Mouse (Mus musculus): ENCODE data around the gene Cysltr2. TPM values are rescaled to one million over a fixed set of nuclear protein-coding genes. Genes with fewer than 3 reads are reported as not detected.

Gene Cysltr2
- polyA plus RNA-seq, 2 experiments = 0.34 TPM; not detected in 1

DNA sequence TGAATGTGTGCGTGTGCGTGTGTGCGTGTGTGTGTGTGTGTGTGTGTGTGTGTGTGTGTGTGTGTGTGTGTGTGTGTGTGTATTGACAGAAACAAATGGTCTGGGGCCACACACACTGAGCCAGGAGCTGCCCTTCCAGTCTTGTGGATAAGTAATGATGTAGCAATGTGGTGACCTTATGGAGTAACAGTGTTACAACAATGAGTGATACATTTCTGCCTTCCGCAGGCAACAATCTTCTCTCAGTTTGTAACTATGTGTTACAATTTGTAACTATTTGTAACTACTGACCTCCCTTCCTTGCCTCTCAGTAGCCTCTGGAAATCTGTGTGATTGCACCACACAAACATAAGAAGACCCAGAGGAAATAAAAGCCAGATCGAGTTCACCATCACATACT is 38.3 kb upstream of the Cysltr2 start:
- no peak overlapping the region for H3K27ac ChIP-seq (replicated peaks; ENCODE audit: low read depth, low read length)
- H3K36me3 ChIP-seq (ENCODE audit: control insufficient read depth, insufficient read depth, low read length) = no peaks in the 10 kb centered on the region
- H3K9me3 ChIP-seq (ENCODE audit: control insufficient read depth, low read length) = no peaks in the 10 kb centered on the region
- no peak overlapping the region for H3K4me2 ChIP-seq (replicated peaks; ENCODE audit: low read depth, low read length, severe bottlenecking)
- H3K27me3 ChIP-seq (ENCODE audit: control insufficient read depth, insufficient read depth, low read length) = no peaks in the 10 kb centered on the region
- whole genome bisulfite sequencing = 88% methylated on average over 5 of the region's 5 CpGs
- no peak for DNase-seq (ENCODE audit: low spot score)
- no peak for ATAC-seq (ENCODE audit: low FRiP score, low read depth)
- no peak overlapping the region for H3K4me3 ChIP-seq (replicated peaks; ENCODE audit: low read length)
- H3K4me1 ChIP-seq (ENCODE audit: control insufficient read depth, insufficient read depth, low read length) = no peaks in the 10 kb centered on the region
- TF ChIP-seq POLR2A (IDR thresholded peaks at IDR 0.05; ENCODE audit: borderline replicate concordance, extremely low read depth, insufficient read depth, insufficient read length) = no peak
- no peak overlapping the region for H3K9ac ChIP-seq (ENCODE audit: low read depth, low read length, severe bottlenecking)

DNA sequence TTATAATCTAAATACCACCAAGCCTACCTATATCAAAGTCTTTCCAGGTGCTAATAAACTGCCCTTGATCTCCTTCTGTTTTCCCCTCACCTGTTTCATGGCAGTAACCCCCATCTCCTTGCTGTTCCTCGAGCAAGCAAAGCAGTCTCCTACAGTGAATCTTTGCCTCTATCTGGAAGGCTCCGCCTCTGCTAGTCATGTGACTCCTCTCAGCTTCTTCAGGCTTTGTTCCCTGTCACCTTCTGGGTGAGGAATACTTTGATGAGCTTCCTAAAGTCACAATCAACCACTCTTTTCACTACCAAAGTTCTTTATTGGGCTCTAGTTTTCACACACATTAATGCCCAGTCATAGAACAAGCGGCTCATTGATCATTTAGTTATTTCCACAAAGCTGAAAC is 37.5 kb upstream of the Cysltr2 start:
- Histone ChIP-seq H3K4me1 (ENCODE audit: control insufficient read depth, insufficient read depth, low read length) (no peaks in the 10 kb centered on the region), H3K27me3 (ENCODE audit: control insufficient read depth, insufficient read depth, low read length) (no peaks in the 10 kb centered on the region), H3K9me3 (ENCODE audit: control insufficient read depth, low read length) (no peaks in the 10 kb centered on the region), H3K9ac (ENCODE audit: low read depth, low read length, severe bottlenecking) (no peak overlapping the region), H3K27ac (replicated peaks; ENCODE audit: low read depth, low read length) (no peak overlapping the region), H3K4me3 (replicated peaks; ENCODE audit: low read length) (no peak overlapping the region), H3K4me2 (replicated peaks; ENCODE audit: low read depth, low read length, severe bottlenecking) (no peak overlapping the region), H3K36me3 (ENCODE audit: control insufficient read depth, insufficient read depth, low read length) (no peaks in the 10 kb centered on the region)
- 63% methylated on average over 3 of the region's 3 CpGs for WGBS
- DNase-seq (ENCODE audit: low spot score) (no peak), ATAC-seq (ENCODE audit: low FRiP score, low read depth) (no peak)
- no peak for TF ChIP-seq POLR2A (IDR thresholded peaks at IDR 0.05; ENCODE audit: borderline replicate concordance, extremely low read depth, insufficient read depth, insufficient read length)

DNA sequence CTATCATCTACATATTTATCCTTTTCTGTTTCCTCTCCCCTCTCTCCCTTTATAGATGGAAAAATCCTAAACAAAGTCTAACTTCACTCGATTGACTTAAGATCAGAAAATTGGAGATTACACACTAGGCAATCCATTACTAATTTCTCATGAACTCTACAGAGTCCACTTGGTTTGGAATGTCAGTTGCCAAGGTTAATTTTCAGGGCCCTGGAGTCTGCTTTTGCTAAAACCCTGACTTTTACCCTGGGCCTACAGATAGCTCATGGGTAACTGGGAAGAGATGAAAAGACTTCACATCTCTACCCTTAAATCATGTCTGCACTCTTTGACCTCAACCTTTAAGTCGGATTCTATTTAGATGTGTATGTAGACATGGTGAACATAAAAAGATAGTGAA is 34.6 kb upstream of the Cysltr2 start:
- no peak overlapping the region for H3K4me3 ChIP-seq (replicated peaks; ENCODE audit: low read length)
- H3K9me3 ChIP-seq (ENCODE audit: control insufficient read depth, low read length) = no peaks in the 10 kb centered on the region

DNA sequence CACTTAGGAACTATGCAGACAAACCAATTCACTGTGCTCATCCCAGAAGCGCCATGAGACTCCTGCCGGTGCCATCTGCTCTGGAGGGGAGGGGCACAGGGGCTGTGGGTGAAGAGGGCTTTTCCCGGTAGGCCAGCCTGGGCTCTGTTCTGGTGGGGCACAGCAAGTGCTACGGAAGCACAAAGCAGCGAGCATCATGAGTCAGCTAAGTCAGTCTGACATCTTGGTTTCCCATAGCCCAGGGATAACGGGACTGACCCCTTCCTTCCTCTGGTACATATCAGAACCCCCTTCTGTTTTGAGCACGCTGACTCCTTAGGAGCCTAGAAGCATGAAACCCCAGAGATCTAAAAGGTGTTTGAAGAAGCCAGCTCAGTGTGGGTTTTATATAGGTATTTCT is 15.5 kb upstream of the Cysltr2 start:
- Histone ChIP-seq H3K4me3 (replicated peaks; ENCODE audit: low read length) (no peak overlapping the region), H3K4me2 (replicated peaks; ENCODE audit: low read depth, low read length, severe bottlenecking) (no peak overlapping the region), H3K9ac (ENCODE audit: low read depth, low read length, severe bottlenecking) (no peak overlapping the region), H3K4me1 (ENCODE audit: control insufficient read depth, insufficient read depth, low read length) (no peaks in the 10 kb centered on the region), H3K36me3 (ENCODE audit: control insufficient read depth, insufficient read depth, low read length) (no peaks in the 10 kb centered on the region), H3K27me3 (ENCODE audit: control insufficient read depth, insufficient read depth, low read length) (no peaks in the 10 kb centered on the region), H3K9me3 (ENCODE audit: control insufficient read depth, low read length) (no peaks in the 10 kb centered on the region), H3K27ac (replicated peaks; ENCODE audit: low read depth, low read length) (no peak overlapping the region)
- DNase-seq (ENCODE audit: low spot score) (no peak), ATAC-seq (ENCODE audit: low FRiP score, low read depth) (no peak)
- WGBS = 76% methylated on average over 7 of the region's 7 CpGs
- no peak for TF ChIP-seq POLR2A (IDR thresholded peaks at IDR 0.05; ENCODE audit: borderline replicate concordance, extremely low read depth, insufficient read depth, insufficient read length)

More for the DNA sequence above, 34.6 kb upstream of the Cysltr2 start:
- no peak overlapping the region for H3K9ac ChIP-seq (ENCODE audit: low read depth, low read length, severe bottlenecking)
- H3K4me1 ChIP-seq (ENCODE audit: control insufficient read depth, insufficient read depth, low read length) = no peaks in the 10 kb centered on the region
- no peaks in the 10 kb centered on the region for H3K27me3 ChIP-seq (ENCODE audit: control insufficient read depth, insufficient read depth, low read length)
- H3K36me3 ChIP-seq (ENCODE audit: control insufficient read depth, insufficient read depth, low read length) = no peaks in the 10 kb centered on the region
- TF ChIP-seq POLR2A (IDR thresholded peaks at IDR 0.05; ENCODE audit: borderline replicate concordance, extremely low read depth, insufficient read depth, insufficient read length) = no peak
- no peak overlapping the region for H3K27ac ChIP-seq (replicated peaks; ENCODE audit: low read depth, low read length)
- ATAC-seq (ENCODE audit: low FRiP score, low read depth) (no peak), DNase-seq (ENCODE audit: low spot score) (no peak)
- WGBS = 88% methylated on average over 2 of the region's 2 CpGs
- no peak overlapping the region for H3K4me2 ChIP-seq (replicated peaks; ENCODE audit: low read depth, low read length, severe bottlenecking)

DNA sequence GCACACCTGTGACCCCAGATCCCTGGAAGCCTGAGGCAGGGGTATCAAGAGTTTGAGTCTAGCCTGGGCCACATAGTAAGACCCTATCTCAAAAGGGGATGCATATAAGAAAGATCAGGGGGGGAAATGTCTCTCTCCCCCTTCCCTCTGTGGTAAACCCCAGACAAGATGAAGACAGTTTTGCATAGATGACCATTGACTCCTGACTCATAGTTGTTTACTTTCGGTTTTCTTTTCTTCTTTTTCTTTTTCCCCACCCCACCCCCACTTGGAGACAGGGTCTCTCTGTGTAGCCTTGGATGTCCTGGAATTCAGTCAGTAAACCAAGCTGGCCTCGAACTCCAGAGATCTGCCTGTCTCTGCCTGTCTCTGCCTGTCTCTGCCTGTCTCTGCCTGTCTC is 9.8 kb upstream of the Cysltr2 start:
- DNase-seq (ENCODE audit: low spot score) (no peak), ATAC-seq (ENCODE audit: low FRiP score, low read depth) (no peak)
- H3K9me3 ChIP-seq (ENCODE audit: control insufficient read depth, low read length) = no peaks in the 10 kb centered on the region
- 94% methylated on average over 2 of the region's 2 CpGs for WGBS
- no peak overlapping the region for H3K4me3 ChIP-seq (replicated peaks; ENCODE audit: low read length)
- H3K36me3 ChIP-seq (ENCODE audit: control insufficient read depth, insufficient read depth, low read length) = no peaks in the 10 kb centered on the region
- no peaks in the 10 kb centered on the region for H3K27me3 ChIP-seq (ENCODE audit: control insufficient read depth, insufficient read depth, low read length)
- no peaks in the 10 kb centered on the region for H3K4me1 ChIP-seq (ENCODE audit: control insufficient read depth, insufficient read depth, low read length)
- no peak overlapping the region for H3K9ac ChIP-seq (ENCODE audit: low read depth, low read length, severe bottlenecking)
- no peak for TF ChIP-seq POLR2A (IDR thresholded peaks at IDR 0.05; ENCODE audit: borderline replicate concordance, extremely low read depth, insufficient read depth, insufficient read length)
- no peak overlapping the region for H3K4me2 ChIP-seq (replicated peaks; ENCODE audit: low read depth, low read length, severe bottlenecking)
- H3K27ac ChIP-seq (replicated peaks; ENCODE audit: low read depth, low read length) = no peak overlapping the region

DNA sequence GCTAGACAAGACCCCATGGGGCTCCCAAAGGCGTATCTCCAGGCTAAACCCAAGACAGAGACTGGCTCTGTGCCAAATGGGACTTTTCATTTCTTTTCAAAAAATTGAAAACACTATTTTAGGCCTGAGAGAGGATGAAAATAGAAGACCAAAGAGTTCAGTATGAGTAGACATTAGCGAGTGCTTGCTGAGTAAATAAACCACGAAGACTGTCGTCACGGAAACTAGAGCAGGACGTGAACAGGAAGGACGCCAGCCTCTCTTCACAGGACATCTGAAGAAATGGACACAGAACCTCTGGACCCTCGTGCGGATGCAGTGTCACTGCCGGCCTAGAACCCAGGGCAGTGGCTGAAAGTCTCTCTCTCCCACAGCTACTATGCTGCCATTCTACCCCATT is 8.8 kb upstream of the Cysltr2 start:
- Histone ChIP-seq H3K4me1 (ENCODE audit: control insufficient read depth, insufficient read depth, low read length) (no peaks in the 10 kb centered on the region), H3K9ac (ENCODE audit: low read depth, low read length, severe bottlenecking) (no peak overlapping the region), H3K27me3 (ENCODE audit: control insufficient read depth, insufficient read depth, low read length) (no peaks in the 10 kb centered on the region), H3K9me3 (ENCODE audit: control insufficient read depth, low read length) (no peaks in the 10 kb centered on the region), H3K4me2 (replicated peaks; ENCODE audit: low read depth, low read length, severe bottlenecking) (no peak overlapping the region), H3K4me3 (replicated peaks; ENCODE audit: low read length) (no peak overlapping the region), H3K36me3 (ENCODE audit: control insufficient read depth, insufficient read depth, low read length) (no peaks in the 10 kb centered on the region), H3K27ac (replicated peaks; ENCODE audit: low read depth, low read length) (no peak overlapping the region)
- WGBS = 88% methylated on average over 10 of the region's 10 CpGs
- DNase-seq (ENCODE audit: low spot score) = no peak
- no peak for TF ChIP-seq POLR2A (IDR thresholded peaks at IDR 0.05; ENCODE audit: borderline replicate concordance, extremely low read depth, insufficient read depth, insufficient read length)
- no peak for ATAC-seq (ENCODE audit: low FRiP score, low read depth)
